ENCODE assay signal across 8 mouse cellular contexts in genomic region chr17:47646683-47647082, GRCm38 (mm10). TPM values are rescaled to one million over a fixed set of nuclear protein-coding genes. Genes with fewer than 3 reads are reported as not detected.
DNase-seq lines count a peak whose midpoint lies in the region; ATAC-seq and TF ChIP-seq lines count a peak whose summit lies in the region.
"Had no signal": no experiment of that assay in that cellular context is flagged by ENCODE, and none has a peak within 500 bp of the region (broad histone marks: within the 10 kb centered on the region; RNA-seq: fewer than 3 reads in every experiment).

No protein-coding gene starts in this region.

- peaks cover 2% of the 10 kb centered on the region; the same call in 1 of the 2 replicates for H3K36me3 ChIP-seq in liver, embryonic 14.5 days (replicated peaks; ENCODE audit: control insufficient read depth, insufficient read depth, low read depth)

- no peak overlapping the region for H3K4me3 ChIP-seq in liver, embryonic 14.5 days (ENCODE audit: insufficient read depth in 1 of 2, low read depth in 2 of 2, low read length in 2 of 2)
- H3K4me3 ChIP-seq: limb, embryonic 12.5 days had no signal

- H3K4me2 ChIP-seq in liver, embryonic 14.5 days (ENCODE audit: low read depth): no peak overlapping the region
- H3K4me2 ChIP-seq: limb, embryonic 12.5 days had no signal

- H3K27ac ChIP-seq in liver, embryonic 14.5 days: no peak overlapping the region
- H3K27ac ChIP-seq: limb, embryonic 12.5 days had no signal

- 57% methylated on average over 1 of the region's 1 CpGs for WGBS in liver, embryonic 14.5 days (ENCODE audit: insufficient replicate concordance)

- DNase-seq in urinary bladder, adult 18-20 months (ENCODE audit: low spot score in 2 of 2): peak; percentile 6 to 25
- DNase-seq in urinary bladder, postnatal 10 days (ENCODE audit: low spot score): no peak
- DNase-seq in adrenal gland, postnatal 36 days: peak; percentile 12 to 77
- peak; percentile 92 for DNase-seq in kidney, adult 9 months
- DNase-seq in liver, embryonic 14.5 days (ENCODE audit: low read depth in 3 of 3, low spot score in 3 of 3): peak; percentile 62 to 72 (median 64)
- peak; percentile 41 to 56 for DNase-seq in right cerebral cortex, postnatal 10 days (ENCODE audit: low spot score in 2 of 2)

- no peaks in the 10 kb centered on the region for H3K27me3 ChIP-seq in liver, embryonic 14.5 days (ENCODE audit: control insufficient read depth, insufficient read depth, low read length)
- H3K27me3 ChIP-seq: limb, embryonic 12.5 days had no signal

- TF ChIP-seq CTCF in liver, embryonic 14.5 days (IDR thresholded peaks at IDR 0.05; ENCODE audit: low read depth): peak; percentile 82

- 0 out of 4 replicates have a peak, but pooled peaks cover 2 to 3% of the 10 kb centered on the region in 2 experiments for H3K4me1 ChIP-seq in liver, embryonic 14.5 days (replicated peaks; ENCODE audit: control insufficient read depth in 2 of 2, insufficient read depth in 2 of 2, low read length in 1 of 2)
- H3K4me1 ChIP-seq: limb, embryonic 12.5 days had no signal

- no peaks in the 10 kb centered on the region for H3K9me3 ChIP-seq in liver, embryonic 14.5 days (ENCODE audit: control insufficient read depth, low read length)
- H3K9me3 ChIP-seq: limb, embryonic 12.5 days had no signal

- ATAC-seq in erythroid progenitor cell, adult 5-6 weeks (replicated peaks; ENCODE audit: low FRiP score, poor library complexity, severe bottlenecking): peak; percentile 76
- ATAC-seq in liver, embryonic 14.5 days (ENCODE audit: insufficient read depth): peak; percentile 33; the same call in 1 of the 2 replicates

- no peak for TF ChIP-seq EP300 in liver, embryonic 14.5 days (IDR thresholded peaks at IDR 0.05; ENCODE audit: low read depth)

- H3K9ac ChIP-seq in liver, embryonic 14.5 days (replicated peaks): no peak overlapping the region
- H3K9ac ChIP-seq: limb, embryonic 12.5 days had no signal

RNA-seq across cellular contexts. Expression of gene Usp49, which starts 16.2 kb away (rescaled TPM):
- total RNA-seq in adrenal gland, postnatal 36 days (2021): 1 to 10 TPM; 4.1 to 5.6 TPM
- total RNA-seq in erythroid progenitor cell, adult 5-6 weeks (2015; ENCODE audit: low replicate concordance): 26.8 and 35.7 TPM in 2 replicates
- 29.2 and 46.3 TPM in 2 replicates for total RNA-seq in erythroid progenitor cell, adult 5-6 weeks (2017; ENCODE audit: low replicate concordance)
- 6.4 and 6.6 TPM in 2 replicates for polyA plus RNA-seq in liver, embryonic 14.5 days (2012; rRNA removed)
- 2.9 and 3.9 TPM in 2 replicates for polyA plus RNA-seq in liver, embryonic 14.5 days (2014; fragmentation: Nextera tagmentation; extraction: Ambion mirVana)

RNA-seq across cellular contexts. Expression of gene Gm20517, which starts 35.3 kb away (rescaled TPM):
- total RNA-seq in adrenal gland, postnatal 36 days (2021): 1 to 10 TPM; 3.4 to 3.7 TPM
- 11.5 and 13.8 TPM in 2 replicates for total RNA-seq in erythroid progenitor cell, adult 5-6 weeks (2015; ENCODE audit: low replicate concordance)
- 9.5 and 18.9 TPM in 2 replicates for total RNA-seq in erythroid progenitor cell, adult 5-6 weeks (2017; ENCODE audit: low replicate concordance)
- 0.86 and 0.95 TPM in 2 replicates for polyA plus RNA-seq in liver, embryonic 14.5 days (2012; rRNA removed)
- polyA plus RNA-seq in liver, embryonic 14.5 days (2014; fragmentation: Nextera tagmentation; extraction: Ambion mirVana): 0.86 and 1.7 TPM in 2 replicates

RNA-seq across cellular contexts. Expression of gene Med20, which starts 35.3 kb away (rescaled TPM):
- 10 to 100 TPM; 39.5 to 40.0 TPM for total RNA-seq in adrenal gland, postnatal 36 days (2021)
- total RNA-seq in erythroid progenitor cell, adult 5-6 weeks (2015; ENCODE audit: low replicate concordance): 28.1 and 37.8 TPM in 2 replicates
- total RNA-seq in erythroid progenitor cell, adult 5-6 weeks (2017; ENCODE audit: low replicate concordance): 36.5 and 63.2 TPM in 2 replicates
- polyA plus RNA-seq in liver, embryonic 14.5 days (2012; rRNA removed): 20.7 and 23.1 TPM in 2 replicates
- 23.2 and 25.7 TPM in 2 replicates for polyA plus RNA-seq in liver, embryonic 14.5 days (2014; fragmentation: Nextera tagmentation; extraction: Ambion mirVana)

RNA-seq across cellular contexts. Expression of gene Bysl, which starts 35.4 kb away (rescaled TPM):
- 10 to 100 TPM; 18.7 to 24.8 TPM for total RNA-seq in adrenal gland, postnatal 36 days (2021)
- 5.9 and 8.3 TPM in 2 replicates for total RNA-seq in erythroid progenitor cell, adult 5-6 weeks (2015; ENCODE audit: low replicate concordance)
- total RNA-seq in erythroid progenitor cell, adult 5-6 weeks (2017; ENCODE audit: low replicate concordance): 8.4 and 10.4 TPM in 2 replicates
- 9.8 and 12.5 TPM in 2 replicates for polyA plus RNA-seq in liver, embryonic 14.5 days (2012; rRNA removed)
- polyA plus RNA-seq in liver, embryonic 14.5 days (2014; fragmentation: Nextera tagmentation; extraction: Ambion mirVana): 13.3 and 14.3 TPM in 2 replicates

RNA-seq across cellular contexts. Expression of gene Tomm6, which starts 41.5 kb away (rescaled TPM):
- total RNA-seq in adrenal gland, postnatal 36 days (2021): 100 to 1,000 TPM; 229 to 241 TPM
- 44.7 and 48.6 TPM in 2 replicates for total RNA-seq in erythroid progenitor cell, adult 5-6 weeks (2015; ENCODE audit: low replicate concordance)
- 2.1 and 3.5 TPM in 2 replicates for total RNA-seq in erythroid progenitor cell, adult 5-6 weeks (2017; ENCODE audit: low replicate concordance)
- 63.2 and 88.6 TPM in 2 replicates for polyA plus RNA-seq in liver, embryonic 14.5 days (2012; rRNA removed)
- polyA plus RNA-seq in liver, embryonic 14.5 days (2014; fragmentation: Nextera tagmentation; extraction: Ambion mirVana): 244 and 251 TPM in 2 replicates

Comparison
In these comparisons a context has a peak if more than half of its experiments do, and no peak if none do; other contexts are left out.
1. RNA of gene Usp49, which starts 16.2 kb away (total RNA-seq): 26.8 to 46.3 TPM in erythroid progenitor cell, adult 5-6 weeks; 4.1 to 5.6 TPM in adrenal gland, postnatal 36 days; every median in the first group is over 4 times any median in the second.